Mouse (Mus musculus): Measurements from ENCODE around the gene Nfkbil1. TPM values are rescaled to one million over a fixed set of nuclear protein-coding genes. Genes with fewer than 3 reads are reported as not detected.

Nfkbil1 gene
- total and polyA plus RNA-seq, 3 experiments = 15.2 to 25.9 (median 22.0) TPM

- Histone ChIP-seq H3K9ac (ENCODE audit: insufficient read depth, low read depth) (peak within 1 kb of the TSS; percentile 71), H3K36me3 (replicated peaks in 1 of 2; ENCODE audit: control insufficient read depth in 1 of 2, insufficient read depth in 1 of 2, low read length in 1 of 2) (peaks cover 0 to 5% of the 10 kb centered on the region in 2 experiments), H3K4me1 (ENCODE audit: control insufficient read depth in 1 of 2, insufficient read depth in 2 of 2) (peaks cover 33 to 50% of the 10 kb centered on the region in 2 experiments), H3K4me3 (replicated peaks in 1 of 3; ENCODE audit: low read depth in 2 of 3, low read length in 2 of 3, poor library complexity in 1 of 3) (peak within 1 kb of the TSS; percentile 60 to 80 (median 78)), H3K27ac (ENCODE audit: insufficient read depth, low read depth) (peak within 1 kb of the TSS; percentile 96), H3K9me3 (replicated peaks; ENCODE audit: low read length) (no peaks in the 10 kb centered on the region), H3K27me3 (replicated peaks) (no peaks in the 10 kb centered on the region), H3K79me2 (replicated peaks; ENCODE audit: control insufficient read depth, extremely low read depth, insufficient read depth, poor library complexity, severe bottlenecking) (peaks cover 5% of the 10 kb centered on the region; the same call in 1 of the 2 replicates), H3K4me2 (ENCODE audit: insufficient read depth, low read depth, poor library complexity, severe bottlenecking) (peak within 1 kb of the TSS; percentile 87)
- dilution Hi-C loops (cut with MboI; ENCODE audit: extremely low pct_ligation_motif_present, extremely low pct_unique_long_range_greater_than_20kb, low sequenced_read_pairs) (no loop called here), in situ Hi-C loops (cut with MboI; ENCODE audit: low pct_ligation_motif_present, low pct_unique_long_range_greater_than_20kb, low sequenced_read_pairs) (no loop called here)
- no peak for DNase-seq (ENCODE audit: extremely low read depth)
- TF ChIP-seq ELF1 (IDR thresholded peaks at IDR 0.05; ENCODE audit: low read depth, low read length) (0 out of 2 replicates have a peak, but pooled peaks have one; percentile 15), SMC3 (IDR thresholded peaks at IDR 0.05; ENCODE audit: low read depth, low read length) (peak; percentile 1; the same call in 1 of the 2 replicates), JUN (IDR thresholded peaks at IDR 0.05; ENCODE audit: insufficient read depth, low read depth, low read length) (no peak), ETS1 (conservative IDR thresholded peaks at IDR 0.05; ENCODE audit: low read depth, low read length) (peak; percentile 9; the same call in 1 of the 2 replicates), EP300 (IDR thresholded peaks at IDR 0.05; ENCODE audit: low read length) (peak; percentile 41; the same call in 1 of the 2 replicates), TCF12 (IDR thresholded peaks at IDR 0.05; ENCODE audit: low read depth, low read length) (peak; percentile 72), MAX (IDR thresholded peaks at IDR 0.05; ENCODE audit: low read length) (no peak), CHD2 (IDR thresholded peaks at IDR 0.05; ENCODE audit: low read length) (peak; percentile 33; the same call in 1 of the 2 replicates), SIN3A (IDR thresholded peaks at IDR 0.05; ENCODE audit: low read length) (0 out of 2 replicates have a peak, but pooled peaks have one; percentile 17), RAD21 (IDR thresholded peaks at IDR 0.05; ENCODE audit: low read depth, low read length) (no peak), CTCF (conservative IDR thresholded peaks at IDR 0.05 in 1 of 2, IDR thresholded peaks at IDR 0.05 in 1 of 2; ENCODE audit: low read depth in 2 of 2, low read length in 2 of 2) (no peak), CHD1 (IDR thresholded peaks at IDR 0.05; ENCODE audit: low read depth, low read length) (no peak), BHLHE40 (IDR thresholded peaks at IDR 0.05; ENCODE audit: low read depth, low read length) (peak; percentile 61), MAZ (IDR thresholded peaks at IDR 0.05; ENCODE audit: low read depth, low read length) (0 out of 2 replicates have a peak, but pooled peaks have one; percentile 26)
Observed at GRCm38 (mm10) chr17:35193881-35194843, 41.4 kb downstream of the Nfkbil1 start, which contains the start of gene Ltb. Gene Ltb (plus strand): TSS chr17:35194439.

GRCm38 (mm10) chr17:35192924-35193323 is 42.7 kb downstream of the Nfkbil1 start:
- no peaks in the 10 kb centered on the region; the same call in 1 of the 2 replicates for H3K79me2 ChIP-seq (replicated peaks; ENCODE audit: control insufficient read depth, extremely low read depth, insufficient read depth, poor library complexity, severe bottlenecking)
- no peak overlapping the region for H3K4me3 ChIP-seq (replicated peaks in 1 of 3; ENCODE audit: low read depth in 2 of 3, low read length in 2 of 3, poor library complexity in 1 of 3)
- peak overlapping the region; percentile 71; the same call in 1 of the 2 replicates for H3K9ac ChIP-seq (ENCODE audit: insufficient read depth, low read depth)
- no peaks in the 10 kb centered on the region for H3K9me3 ChIP-seq (replicated peaks; ENCODE audit: low read length)
- no peak for DNase-seq (ENCODE audit: extremely low read depth)
- peak overlapping the region; percentile 87; the same call in 1 of the 2 replicates for H3K4me2 ChIP-seq (ENCODE audit: insufficient read depth, low read depth, poor library complexity, severe bottlenecking)
- H3K27ac ChIP-seq (ENCODE audit: insufficient read depth, low read depth) = peak overlapping the region; percentile 96
- dilution Hi-C loops (cut with MboI; ENCODE audit: extremely low pct_ligation_motif_present, extremely low pct_unique_long_range_greater_than_20kb, low sequenced_read_pairs) (no loop called here), in situ Hi-C loops (cut with MboI; ENCODE audit: low pct_ligation_motif_present, low pct_unique_long_range_greater_than_20kb, low sequenced_read_pairs) (no loop called here)
- H3K36me3 ChIP-seq (replicated peaks in 1 of 2; ENCODE audit: control insufficient read depth in 1 of 2, insufficient read depth in 1 of 2, low read length in 1 of 2) = no peaks in the 10 kb centered on the region
- no peaks in the 10 kb centered on the region for H3K27me3 ChIP-seq (replicated peaks)
- peaks cover 32 to 47% of the 10 kb centered on the region in 2 experiments for H3K4me1 ChIP-seq (ENCODE audit: control insufficient read depth in 1 of 2, insufficient read depth in 2 of 2)
- TF ChIP-seq GABPA (IDR thresholded peaks at IDR 0.05; ENCODE audit: insufficient replicate concordance, low read depth, low read length) = no peak
- peak; percentile 93 for TF ChIP-seq UBTF (IDR thresholded peaks at IDR 0.05; ENCODE audit: low read depth, low read length)
- TF ChIP-seq NRF1 (IDR thresholded peaks at IDR 0.05; ENCODE audit: low read depth, low read length) = no peak
- peak; percentile 82 for TF ChIP-seq ZNF384 (IDR thresholded peaks at IDR 0.05; ENCODE audit: low read depth, low read length)
- TF ChIP-seq IRF4 (IDR thresholded peaks at IDR 0.05; ENCODE audit: low read depth, low read length) = peak; percentile 55; the same call in 1 of the 2 replicates
- TF ChIP-seq SMC3 (IDR thresholded peaks at IDR 0.05; ENCODE audit: low read depth, low read length) = no peak
- no peak for TF ChIP-seq MXI1 (IDR thresholded peaks at IDR 0.05; ENCODE audit: low read depth, low read length)
- TF ChIP-seq EP300 (IDR thresholded peaks at IDR 0.05; ENCODE audit: low read length) = peak; percentile 59
- peak; percentile 36; the same call in 1 of the 2 replicates for TF ChIP-seq ETS1 (conservative IDR thresholded peaks at IDR 0.05; ENCODE audit: low read depth, low read length)
- no peak for TF ChIP-seq JUN (IDR thresholded peaks at IDR 0.05; ENCODE audit: insufficient read depth, low read depth, low read length)
- no peak for TF ChIP-seq POLR2A (IDR thresholded peaks at IDR 0.05; ENCODE audit: low read depth, low read length)
- TF ChIP-seq RAD21 (IDR thresholded peaks at IDR 0.05; ENCODE audit: low read depth, low read length) = no peak
- no peak for TF ChIP-seq E2F4 (IDR thresholded peaks at IDR 0.05; ENCODE audit: insufficient replicate concordance, low read depth, low read length)
- TF ChIP-seq CHD1 (IDR thresholded peaks at IDR 0.05; ENCODE audit: low read depth, low read length) = no peak
- no peak for TF ChIP-seq USF1 (IDR thresholded peaks at IDR 0.05; ENCODE audit: low read depth, low read length)
- TF ChIP-seq JUND (conservative IDR thresholded peaks at IDR 0.05; ENCODE audit: low read depth, low read length) = no peak
- no peak for TF ChIP-seq ELF1 (IDR thresholded peaks at IDR 0.05; ENCODE audit: low read depth, low read length)
- no peak for TF ChIP-seq SIN3A (IDR thresholded peaks at IDR 0.05; ENCODE audit: low read length)
- TF ChIP-seq MEF2A (IDR thresholded peaks at IDR 0.05; ENCODE audit: borderline replicate concordance, low read depth, low read length) = peak; percentile 39; the same call in 1 of the 2 replicates
- no peak for TF ChIP-seq MAFK (IDR thresholded peaks at IDR 0.05; ENCODE audit: insufficient replicate concordance, low read length)
- 0 out of 2 replicates have a peak, but pooled peaks have one; percentile 57 for TF ChIP-seq MYC (IDR thresholded peaks at IDR 0.05; ENCODE audit: low read depth, low read length)
